Mouse (Mus musculus): ENCODE measurements at regions not wholly inside any gene's neighbourhood (a gene's known extent, or its start where the extent isn't known, plus 50 kb on each side); places are given as distances from the start of the nearest gene placed in this dataset.

GRCm38 (mm10) chr8:6572066-6572665 is 1467.0 kb upstream of the Slc10a2 start:
- H3K4me1 ChIP-seq (replicated peaks; ENCODE audit: control insufficient read depth, insufficient read depth, low read length), result no peaks in the 10 kb centered on the region
- 34% methylated on average over 9 of the region's 9 CpGs for WGBS
- ATAC-seq (ENCODE audit: low FRiP score), result peak; percentile 77

GRCm38 (mm10) chr8:6550965-6551364 is 1445.8 kb upstream of the Slc10a2 start:
- no peak overlapping the region for H3K4me3 ChIP-seq (ENCODE audit: low read depth, low read length)
- H3K9ac ChIP-seq (ENCODE audit: low read depth, low read length), result no peak overlapping the region
- H3K27me3 ChIP-seq (ENCODE audit: control insufficient read depth, insufficient read depth, low read length), result no peaks in the 10 kb centered on the region
- no peaks in the 10 kb centered on the region for H3K9me3 ChIP-seq (ENCODE audit: control insufficient read depth, low read length)
- no peaks in the 10 kb centered on the region for H3K36me3 ChIP-seq (ENCODE audit: control insufficient read depth, insufficient read depth, low read length)
- ATAC-seq (ENCODE audit: low FRiP score) (peak; percentile 54; the same call in 1 of the 2 replicates), DNase-seq (ENCODE audit: low spot score) (peak; percentile 30)
- no peak overlapping the region for H3K27ac ChIP-seq (ENCODE audit: low read depth, low read length)
- no peak overlapping the region for H3K4me2 ChIP-seq (replicated peaks; ENCODE audit: low read depth, low read length)
- no peaks in the 10 kb centered on the region for H3K4me1 ChIP-seq (replicated peaks; ENCODE audit: control insufficient read depth, insufficient read depth, low read length)

More at GRCm38 (mm10) chr8:6572066-6572665, 1467.0 kb upstream of the Slc10a2 start:
- H3K36me3 ChIP-seq (ENCODE audit: control insufficient read depth, insufficient read depth, low read length), result no peaks in the 10 kb centered on the region
- no peaks in the 10 kb centered on the region for H3K9me3 ChIP-seq (ENCODE audit: control insufficient read depth, low read length)
- H3K9ac ChIP-seq (ENCODE audit: low read depth, low read length), result no peak overlapping the region
- peak; percentile 92 for DNase-seq (ENCODE audit: low spot score)
- no peak overlapping the region for H3K4me2 ChIP-seq (replicated peaks; ENCODE audit: low read depth, low read length)
- no peak overlapping the region for H3K4me3 ChIP-seq (ENCODE audit: low read depth, low read length)
- no peak overlapping the region for H3K27ac ChIP-seq (ENCODE audit: low read depth, low read length)
- no peaks in the 10 kb centered on the region for H3K27me3 ChIP-seq (ENCODE audit: control insufficient read depth, insufficient read depth, low read length)

GRCm38 (mm10) chr8:6527171-6527570 is 1422.0 kb upstream of the Slc10a2 start:
- no peaks in the 10 kb centered on the region for H3K27me3 ChIP-seq (ENCODE audit: control insufficient read depth, insufficient read depth, low read length)
- DNase-seq (ENCODE audit: low spot score) (peak; percentile 3), ATAC-seq (ENCODE audit: low FRiP score) (no peak)
- WGBS, result 29% methylated on average over 5 of the region's 5 CpGs
- no peaks in the 10 kb centered on the region for H3K9me3 ChIP-seq (ENCODE audit: control insufficient read depth, low read length)
- H3K9ac ChIP-seq (ENCODE audit: low read depth, low read length), result no peak overlapping the region
- no peak overlapping the region for H3K4me2 ChIP-seq (replicated peaks; ENCODE audit: low read depth, low read length)
- H3K4me3 ChIP-seq (ENCODE audit: low read depth, low read length), result no peak overlapping the region
- no peaks in the 10 kb centered on the region for H3K4me1 ChIP-seq (replicated peaks; ENCODE audit: control insufficient read depth, insufficient read depth, low read length)
- H3K27ac ChIP-seq (ENCODE audit: low read depth, low read length), result no peak overlapping the region
- H3K36me3 ChIP-seq (ENCODE audit: control insufficient read depth, insufficient read depth, low read length), result no peaks in the 10 kb centered on the region

- H3K27me3 ChIP-seq (ENCODE audit: control insufficient read depth, insufficient read depth, low read length), result no peaks in the 10 kb centered on the region
- ATAC-seq (ENCODE audit: low FRiP score) (no peak), DNase-seq (ENCODE audit: low spot score) (no peak)
- H3K4me3 ChIP-seq (ENCODE audit: low read depth, low read length), result no peak overlapping the region
- no peak overlapping the region for H3K4me2 ChIP-seq (replicated peaks; ENCODE audit: low read depth, low read length)
- no peak overlapping the region for H3K9ac ChIP-seq (ENCODE audit: low read depth, low read length)
- no peaks in the 10 kb centered on the region for H3K9me3 ChIP-seq (ENCODE audit: control insufficient read depth, low read length)
- no peaks in the 10 kb centered on the region for H3K4me1 ChIP-seq (replicated peaks; ENCODE audit: control insufficient read depth, insufficient read depth, low read length)
- no peaks in the 10 kb centered on the region for H3K36me3 ChIP-seq (ENCODE audit: control insufficient read depth, insufficient read depth, low read length)
- no peak overlapping the region for H3K27ac ChIP-seq (ENCODE audit: low read depth, low read length)
These were observed 1410.9 kb upstream of the Slc10a2 start for GRCm38 (mm10) chr8:6515882-6516682.

GRCm38 (mm10) chr8:6492453-6492852 is 1387.3 kb upstream of the Slc10a2 start:
- H3K27ac ChIP-seq (ENCODE audit: low read depth, low read length), result no peak overlapping the region

GRCm38 (mm10) chr8:6481966-6482365 is 1376.8 kb upstream of the Slc10a2 start:
- H3K4me2 ChIP-seq (replicated peaks; ENCODE audit: low read depth, low read length), result no peak overlapping the region
- no peak overlapping the region for H3K9ac ChIP-seq (ENCODE audit: low read depth, low read length)
- no peaks in the 10 kb centered on the region for H3K27me3 ChIP-seq (ENCODE audit: control insufficient read depth, insufficient read depth, low read length)
- H3K4me3 ChIP-seq (ENCODE audit: low read depth, low read length), result no peak overlapping the region
- ATAC-seq (ENCODE audit: low FRiP score), result no peak
- no peaks in the 10 kb centered on the region for H3K36me3 ChIP-seq (ENCODE audit: control insufficient read depth, insufficient read depth, low read length)
- no peaks in the 10 kb centered on the region for H3K9me3 ChIP-seq (ENCODE audit: control insufficient read depth, low read length)
- DNase-seq (ENCODE audit: low spot score), result no peak
- H3K27ac ChIP-seq (ENCODE audit: low read depth, low read length), result no peak overlapping the region
- no peaks in the 10 kb centered on the region for H3K4me1 ChIP-seq (replicated peaks; ENCODE audit: control insufficient read depth, insufficient read depth, low read length)
- WGBS, result 93% methylated on average over 1 of the region's 1 CpGs

More at GRCm38 (mm10) chr8:6492453-6492852, 1387.3 kb upstream of the Slc10a2 start:
- H3K4me2 ChIP-seq (replicated peaks; ENCODE audit: low read depth, low read length), result no peak overlapping the region
- no peaks in the 10 kb centered on the region for H3K9me3 ChIP-seq (ENCODE audit: control insufficient read depth, low read length)
- DNase-seq (ENCODE audit: low spot score) (no peak), ATAC-seq (ENCODE audit: low FRiP score) (no peak)
- no peak overlapping the region for H3K9ac ChIP-seq (ENCODE audit: low read depth, low read length)
- 84% methylated on average over 1 of the region's 1 CpGs for WGBS
- no peak overlapping the region for H3K4me3 ChIP-seq (ENCODE audit: low read depth, low read length)
- no peaks in the 10 kb centered on the region for H3K27me3 ChIP-seq (ENCODE audit: control insufficient read depth, insufficient read depth, low read length)
- H3K36me3 ChIP-seq (ENCODE audit: control insufficient read depth, insufficient read depth, low read length), result no peaks in the 10 kb centered on the region
- H3K4me1 ChIP-seq (replicated peaks; ENCODE audit: control insufficient read depth, insufficient read depth, low read length), result no peaks in the 10 kb centered on the region

- Histone ChIP-seq H3K4me1 (replicated peaks; ENCODE audit: control insufficient read depth, insufficient read depth, low read length) (no peaks in the 10 kb centered on the region), H3K36me3 (ENCODE audit: control insufficient read depth, insufficient read depth, low read length) (no peaks in the 10 kb centered on the region), H3K9ac (ENCODE audit: low read depth, low read length) (no peak overlapping the region), H3K4me3 (ENCODE audit: low read depth, low read length) (no peak overlapping the region), H3K4me2 (replicated peaks; ENCODE audit: low read depth, low read length) (no peak overlapping the region), H3K9me3 (ENCODE audit: control insufficient read depth, low read length) (no peaks in the 10 kb centered on the region), H3K27ac (ENCODE audit: low read depth, low read length) (no peak overlapping the region), H3K27me3 (ENCODE audit: control insufficient read depth, insufficient read depth, low read length) (no peaks in the 10 kb centered on the region)
- DNase-seq (ENCODE audit: low spot score) (no peak), ATAC-seq (ENCODE audit: low FRiP score) (no peak)
- 82% methylated on average over 3 of the region's 3 CpGs for WGBS
These were observed 1365.9 kb upstream of the Slc10a2 start for GRCm38 (mm10) chr8:6471089-6471488.

GRCm38 (mm10) chr8:6456553-6457180 is 1351.5 kb upstream of the Slc10a2 start:
- 55% methylated on average over 3 of the region's 3 CpGs for WGBS
- no peak for DNase-seq (ENCODE audit: low spot score)
- Histone ChIP-seq H3K4me2 (replicated peaks; ENCODE audit: low read depth, low read length) (no peak overlapping the region), H3K4me3 (ENCODE audit: low read depth, low read length) (no peak overlapping the region), H3K27ac (ENCODE audit: low read depth, low read length) (no peak overlapping the region), H3K9ac (ENCODE audit: low read depth, low read length) (no peak overlapping the region), H3K27me3 (ENCODE audit: control insufficient read depth, insufficient read depth, low read length) (no peaks in the 10 kb centered on the region), H3K9me3 (ENCODE audit: control insufficient read depth, low read length) (no peaks in the 10 kb centered on the region), H3K36me3 (ENCODE audit: control insufficient read depth, insufficient read depth, low read length) (no peaks in the 10 kb centered on the region), H3K4me1 (replicated peaks; ENCODE audit: control insufficient read depth, insufficient read depth, low read length) (no peaks in the 10 kb centered on the region)
- no peak for ATAC-seq (ENCODE audit: low FRiP score)

All from hindbrain, embryonic 11.5 days (tissue).